Mouse (Mus musculus) CH12.LX (cell line): ENCODE measurements around the gene Nab2.

Experiments used
- CTCF ChIP-seq, 2 experiments: IDR thresholded peaks in 1 of 2; conservative IDR thresholded peaks in 1 of 2; 2 replicates each; pipeline ENCODE4 v1.5.1; 2011 to 2012; ENCODE audit warnings: low read depth in 2 of 2, low read length in 2 of 2, improper control_type of control experiment in 1 of 2, inconsistent platforms in 1 of 2, mild to moderate bottlenecking in 1 of 2, moderate library complexity in 1 of 2
- IRF4 ChIP-seq: IDR thresholded peaks from 2 replicates; pipeline ENCODE4 v1.6.1; 2014; ENCODE audit warnings: low read depth, mild to moderate bottlenecking, inconsistent platforms, low read length, improper control_type of control experiment
- MAFK ChIP-seq: IDR thresholded peaks from 2 replicates; pipeline ENCODE4 v1.6.1; 2011; ENCODE audit warnings: low read length, improper control_type of control experiment; ENCODE audit not compliant: insufficient replicate concordance
- MXI1 ChIP-seq: IDR thresholded peaks from 2 replicates; pipeline ENCODE4 v1.6.1; 2011; ENCODE audit warnings: mild to moderate bottlenecking, low read depth, low read length, improper control_type of control experiment
- POLR2A ChIP-seq: IDR thresholded peaks from 2 replicates; pipeline ENCODE4 v1.6.1; 2011; ENCODE audit warnings: low read depth, mild to moderate bottlenecking, improper control_type of control experiment, low read length

GRCm38 (mm10) chr10:127671276-127671675, 2.9 kb upstream of the Nab2 start:
- TF ChIP-seq POLR2A (no peak), CTCF (conservative IDR thresholded peaks at IDR 0.05 in 1 of 2, IDR thresholded peaks at IDR 0.05 in 1 of 2; ENCODE audit: low read depth in 2 of 2, low read length in 2 of 2) (peak; percentile 53 to 94), MXI1 (no peak), MAFK (no peak), IRF4 (no peak)
